Mouse (Mus musculus) hindbrain, embryonic 12.5 days (tissue): Measurements from ENCODE around the gene Cox6a2. TPM values are rescaled to one million over a fixed set of nuclear protein-coding genes. Genes with fewer than 3 reads are reported as not detected.

Source experiments
- ATAC-seq: fragments of 200-750 bp; cut with Nextera tagmentation; 2 replicates; pipeline ENCODE4 v1.8.0; 2017; ENCODE audit warnings: moderate TSS enrichment; ENCODE audit not compliant: low FRiP score
- H3K27ac ChIP-seq: fragments of 300-500 bp; sonication (generic); 2 replicates; pipeline ENCODE4 v1.5.1; 2016; ENCODE audit warnings: mild to moderate bottlenecking
- H3K27me3 ChIP-seq: fragments of 300-500 bp; sonication (generic); 2 replicates; pipeline ENCODE4 v1.6.1; 2016; ENCODE audit warnings: mild to moderate bottlenecking
- H3K36me3 ChIP-seq: fragments of 300-500 bp; sonication (generic); 2 replicates; pipeline ENCODE4 v1.6.1; 2016; ENCODE audit warnings: mild to moderate bottlenecking
- H3K4me1 ChIP-seq: fragments of 300-500 bp; sonication (generic); 2 replicates; pipeline ENCODE4 v1.6.1; 2016
- H3K4me2 ChIP-seq: fragments of 300-500 bp; sonication (generic); replicated peaks from 2 replicates; pipeline ENCODE4 v1.6.1; 2016; ENCODE audit warnings: mild to moderate bottlenecking
- H3K4me3 ChIP-seq: fragments of 300-500 bp; sonication (generic); 2 replicates; pipeline ENCODE4 v1.5.1; 2016; ENCODE audit warnings: mild to moderate bottlenecking
- H3K9ac ChIP-seq: fragments of 300-500 bp; sonication (generic); 2 replicates; pipeline ENCODE4 v1.6.1; 2016; ENCODE audit warnings: mild to moderate bottlenecking, moderate library complexity
- H3K9me3 ChIP-seq: fragments of 300-500 bp; sonication (generic); replicated peaks from 2 replicates; pipeline ENCODE4 v1.6.1; 2016; ENCODE audit warnings: mild to moderate bottlenecking
- WGBS: fragments of 180-500 bp; shearing (Covaris S2); methylation state at CpG from one replicate; pipeline ENCODE4 v1.1.7; 2016; 5-methylcytosine and 5-hydroxymethylcytosine counted together
- polyA plus RNA-seq: library from polyadenylated mRNA; unstranded; fragments of >200 nt; fragmentation: Nextera tagmentation; extraction: Ambion mirVana; gene quantifications from 2 replicates; pipeline ENCODE4 v1.2.1, GENCODE M21; 2016

The Cox6a2 gene
- 1.3 and 4.1 TPM in 2 replicates for polyA plus RNA-seq

DNA sequence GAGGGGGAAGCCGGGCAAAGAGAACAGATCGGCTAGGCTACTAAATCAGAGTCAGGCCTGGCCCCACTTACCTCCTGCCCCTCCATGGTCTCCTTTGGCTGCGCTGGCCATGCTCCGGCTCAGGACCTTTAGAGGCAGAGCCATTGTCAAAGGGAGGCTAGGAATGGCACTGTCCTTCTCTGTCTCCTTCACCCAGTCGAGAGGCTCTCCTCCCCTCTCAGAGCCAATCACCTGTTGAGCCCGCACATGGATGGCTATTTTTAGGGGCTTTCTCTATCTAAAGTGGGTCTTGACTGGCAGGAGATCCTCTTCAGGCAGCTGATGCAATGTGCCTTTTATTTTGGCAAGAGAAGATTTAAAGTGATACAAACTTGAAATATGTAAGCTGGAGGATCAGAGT, at the start of gene Cox6a2:
TSS of gene Cox6a2 (minus strand) at position 236 of the 400 bp plus-strand sequence.
- Histone ChIP-seq H3K9me3 (no peaks in the 10 kb centered on the region), H3K27ac (no peak within 1 kb of the TSS), H3K9ac (no peak within 1 kb of the TSS), H3K4me1 (no peaks in the 10 kb centered on the region), H3K36me3 (no peaks in the 10 kb centered on the region), H3K4me2 (no peak within 1 kb of the TSS), H3K27me3 (no peaks in the 10 kb centered on the region), H3K4me3 (no peak within 1 kb of the TSS)
- ATAC-seq: no peak
- 85% methylated on average over 6 of the region's 6 CpGs for WGBS

DNA sequence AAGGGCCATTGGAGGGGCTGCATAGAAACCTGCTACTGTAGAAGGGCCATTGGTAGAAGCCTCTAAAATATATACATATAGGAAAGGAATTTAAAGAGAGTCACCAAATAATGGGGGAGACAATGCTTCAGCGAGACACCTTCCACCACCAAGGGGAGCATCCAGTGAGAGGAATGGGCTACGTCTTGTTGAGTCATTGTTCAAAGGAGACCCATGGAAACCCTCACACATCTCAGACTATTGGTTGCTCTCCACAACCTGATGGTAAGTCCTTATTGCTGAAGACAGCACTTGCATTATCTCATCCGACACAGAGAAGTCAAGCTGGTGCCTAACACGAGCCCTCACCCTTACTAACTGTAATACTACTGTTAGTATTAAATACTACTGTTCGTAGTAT, 49.6 kb upstream of the Cox6a2 start:
- peaks cover 12% of the 10 kb centered on the region for H3K4me1 ChIP-seq
- no peak for ATAC-seq
- no peak overlapping the region for H3K4me3 ChIP-seq
- no peak overlapping the region for H3K9ac ChIP-seq
- peaks cover 10% of the 10 kb centered on the region; the same call in 1 of the 2 replicates for H3K27me3 ChIP-seq
- WGBS: 92% methylated on average over 5 of the region's 5 CpGs
- H3K9me3 ChIP-seq: no peaks in the 10 kb centered on the region
- H3K36me3 ChIP-seq: no peaks in the 10 kb centered on the region
- H3K4me2 ChIP-seq: no peak overlapping the region
- no peak overlapping the region for H3K27ac ChIP-seq

DNA sequence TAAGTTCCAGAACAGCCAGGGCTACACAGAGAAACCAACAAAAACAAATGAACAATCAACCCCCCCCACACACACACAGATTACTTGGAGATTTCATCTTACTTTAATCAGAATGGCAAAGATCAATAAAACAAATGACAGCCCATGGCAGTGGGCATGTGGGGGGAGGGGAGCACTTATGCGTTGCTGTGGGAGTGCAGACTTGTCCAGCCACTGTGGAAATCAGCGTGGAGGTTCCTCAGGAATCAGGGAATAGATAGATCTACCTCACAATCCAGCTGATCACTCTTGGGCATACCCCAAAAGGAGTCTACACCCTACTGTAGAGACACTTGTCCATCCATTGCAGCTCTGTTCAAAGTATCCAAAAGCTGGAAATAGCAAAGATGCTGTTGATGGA, 48.8 kb upstream of the Cox6a2 start:
- H3K9ac ChIP-seq: no peak overlapping the region
- H3K4me2 ChIP-seq: no peak overlapping the region
- no peak overlapping the region for H3K27ac ChIP-seq
- WGBS: 63% methylated on average over 2 of the region's 2 CpGs
- H3K4me1 ChIP-seq: peaks cover 12% of the 10 kb centered on the region
- no peak overlapping the region for H3K4me3 ChIP-seq
- no peaks in the 10 kb centered on the region for H3K9me3 ChIP-seq
- 0 out of 2 replicates have a peak, but pooled peaks cover 1% of the 10 kb centered on the region for H3K36me3 ChIP-seq
- no peak for ATAC-seq
- H3K27me3 ChIP-seq: peaks cover 10% of the 10 kb centered on the region; the same call in 1 of the 2 replicates

DNA sequence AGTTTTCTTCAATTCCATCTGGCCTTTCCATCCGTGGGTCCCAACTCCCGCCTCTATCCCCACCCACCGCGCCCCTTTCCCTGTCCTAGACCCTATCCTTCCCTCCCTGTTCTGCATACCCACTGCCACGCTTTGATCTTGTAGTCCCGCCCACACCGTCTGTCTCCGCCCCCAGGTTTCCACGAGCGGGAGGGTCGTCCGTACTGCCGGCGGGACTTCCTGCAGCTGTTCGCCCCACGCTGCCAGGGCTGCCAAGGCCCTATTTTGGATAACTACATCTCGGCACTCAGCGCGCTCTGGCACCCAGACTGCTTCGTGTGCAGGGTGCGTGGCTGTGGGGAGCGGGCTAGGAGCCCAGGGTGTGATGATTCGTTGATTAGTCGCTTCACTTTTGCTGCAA, 46.4 kb upstream of the Cox6a2 start:
- Histone ChIP-seq H3K27me3 (peaks cover 14% of the 10 kb centered on the region; the same call in 1 of the 2 replicates), H3K4me1 (peaks cover 13% of the 10 kb centered on the region), H3K9ac (peak overlapping the region; percentile 48; the same call in 1 of the 2 replicates), H3K36me3 (0 out of 2 replicates have a peak, but pooled peaks cover 2% of the 10 kb centered on the region), H3K27ac (no peak overlapping the region), H3K4me3 (peak overlapping the region; percentile 18), H3K4me2 (peak overlapping the region; percentile 49), H3K9me3 (no peaks in the 10 kb centered on the region)
- no peak for ATAC-seq
- 13% methylated on average over 24 of the region's 24 CpGs for WGBS

DNA sequence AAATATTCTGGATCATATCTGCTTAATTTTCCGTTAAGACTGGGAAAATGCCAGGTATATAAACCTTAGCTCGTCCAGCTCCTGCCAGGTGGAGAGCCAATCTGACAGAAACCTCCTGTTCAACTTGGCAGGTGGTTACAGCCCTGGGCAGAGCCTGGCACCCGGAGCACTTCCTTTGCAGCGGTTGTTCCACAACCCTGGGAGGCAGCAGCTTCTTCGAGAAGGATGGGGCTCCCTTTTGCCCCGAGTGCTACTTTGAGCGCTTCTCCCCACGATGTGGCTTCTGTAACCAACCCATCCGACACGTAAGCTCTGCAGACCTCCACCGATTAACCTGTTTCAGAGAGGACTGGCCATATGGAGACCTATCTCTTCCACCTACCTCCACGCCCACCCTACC, 45.8 kb upstream of the Cox6a2 start:
- H3K36me3 ChIP-seq: 0 out of 2 replicates have a peak, but pooled peaks cover 2% of the 10 kb centered on the region
- 59% methylated on average over 12 of the region's 12 CpGs for WGBS
- H3K27ac ChIP-seq: no peak overlapping the region
- H3K4me3 ChIP-seq: no peak overlapping the region
- peaks cover 14% of the 10 kb centered on the region for H3K4me1 ChIP-seq
- no peaks in the 10 kb centered on the region for H3K9me3 ChIP-seq
- no peak for ATAC-seq
- no peak overlapping the region for H3K9ac ChIP-seq
- peak overlapping the region; percentile 49 for H3K4me2 ChIP-seq
- peaks cover 14% of the 10 kb centered on the region; the same call in 1 of the 2 replicates for H3K27me3 ChIP-seq

DNA sequence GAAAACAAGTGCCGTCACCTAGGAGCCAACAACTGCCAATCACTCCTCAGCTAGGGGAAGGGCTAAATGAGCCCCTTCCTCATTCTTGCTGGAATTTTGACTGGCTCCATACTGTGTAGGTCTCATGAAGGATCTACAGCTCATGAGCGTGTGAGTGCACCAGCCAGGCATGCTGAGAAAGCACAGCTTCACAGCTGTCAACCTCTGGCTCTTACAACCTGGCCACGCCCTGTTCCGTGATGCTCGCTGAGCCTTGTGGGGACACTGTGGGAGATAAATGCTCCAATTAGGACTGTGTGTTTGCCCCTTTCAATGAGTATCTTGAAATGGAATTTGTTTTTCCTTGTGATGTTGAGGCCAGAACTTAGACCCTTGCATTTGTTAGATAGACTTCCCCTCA, 43.8 kb upstream of the Cox6a2 start:
- no peaks in the 10 kb centered on the region for H3K9me3 ChIP-seq
- peaks cover 4% of the 10 kb centered on the region; the same call in 1 of the 2 replicates for H3K36me3 ChIP-seq
- H3K4me1 ChIP-seq: peaks cover 22% of the 10 kb centered on the region
- no peak overlapping the region for H3K4me2 ChIP-seq
- no peak overlapping the region for H3K4me3 ChIP-seq
- ATAC-seq: no peak
- H3K27me3 ChIP-seq: peaks cover 14% of the 10 kb centered on the region; the same call in 1 of the 2 replicates
- no peak overlapping the region for H3K9ac ChIP-seq
- H3K27ac ChIP-seq: no peak overlapping the region
- 84% methylated on average over 5 of the region's 5 CpGs for WGBS

DNA sequence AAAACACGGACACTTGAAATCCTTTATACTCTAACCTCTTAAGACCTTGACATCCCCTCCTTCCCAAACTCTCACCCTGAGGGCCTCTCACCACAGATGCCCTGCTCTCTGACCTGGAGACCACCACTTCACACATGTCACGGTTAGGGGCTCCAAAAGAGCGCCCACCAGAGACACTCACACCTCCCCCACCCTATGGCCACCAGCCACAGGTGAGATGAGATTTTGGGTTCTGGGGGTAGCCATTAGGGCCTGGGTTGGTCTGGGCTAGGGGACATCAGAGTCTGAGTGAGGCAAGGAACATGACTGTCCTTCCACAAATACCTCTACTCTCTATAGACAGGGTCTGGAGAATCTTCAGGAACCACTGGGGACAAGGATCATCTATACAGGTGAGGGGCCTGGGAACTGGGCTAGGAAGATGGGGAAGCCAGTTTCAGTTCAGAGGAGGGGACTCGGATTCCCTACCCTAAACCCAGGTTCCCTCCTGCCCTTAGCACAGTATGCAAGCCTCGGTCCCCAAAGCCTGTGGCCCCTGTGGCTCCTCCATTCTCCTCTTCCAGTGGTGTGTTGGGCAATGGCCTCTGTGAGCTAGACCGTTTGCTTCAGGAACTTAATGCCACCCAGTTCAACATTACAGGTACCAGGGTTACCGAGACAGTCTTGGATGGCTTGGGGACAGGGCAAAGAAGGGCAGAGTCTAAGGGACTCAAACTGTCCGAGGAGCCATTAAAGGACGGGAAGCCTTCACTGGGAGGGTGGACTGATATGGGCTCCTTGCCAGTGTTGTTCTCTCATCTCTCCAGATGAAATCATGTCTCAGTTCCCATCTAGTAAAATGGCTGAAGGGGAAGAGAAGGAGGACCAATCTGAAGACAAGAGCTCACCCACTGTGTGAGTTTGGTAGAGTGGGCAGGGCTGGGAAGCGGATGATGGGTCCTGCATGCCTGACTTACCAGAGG, 42.2 kb upstream of the Cox6a2 start:
- 87% methylated on average over 10 of the region's 10 CpGs for whole genome bisulfite sequencing

DNA sequence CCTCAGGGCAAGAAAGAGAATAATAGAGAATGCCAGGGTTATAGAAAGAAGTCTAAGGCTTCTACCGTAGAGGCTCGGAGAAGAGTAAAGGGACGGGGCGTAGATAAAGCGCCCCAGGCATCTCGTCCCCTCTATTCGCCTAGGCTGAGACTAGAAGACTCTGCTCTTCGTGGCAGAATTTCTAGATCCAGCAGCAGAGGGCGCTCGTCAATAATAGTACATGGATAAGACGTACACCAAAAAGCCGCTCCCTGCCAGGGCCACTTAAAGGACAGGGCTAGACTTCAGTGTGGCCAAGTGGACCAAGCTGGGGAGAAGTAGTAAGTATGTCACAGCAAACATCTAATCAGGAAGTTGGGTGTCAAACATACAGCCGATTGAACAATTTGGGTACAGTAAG, 41.3 kb upstream of the Cox6a2 start:
- H3K4me2 ChIP-seq: peak overlapping the region; percentile 59
- peaks cover 21% of the 10 kb centered on the region for H3K4me1 ChIP-seq
- H3K36me3 ChIP-seq: peaks cover 24% of the 10 kb centered on the region
- H3K9me3 ChIP-seq: no peaks in the 10 kb centered on the region
- ATAC-seq: peak; percentile 74
- peaks cover 8% of the 10 kb centered on the region; the same call in 1 of the 2 replicates for H3K27me3 ChIP-seq
- 3% methylated on average over 13 of the region's 13 CpGs for WGBS
- H3K4me3 ChIP-seq: peak overlapping the region; percentile 35
- peak overlapping the region; percentile 67 for H3K27ac ChIP-seq
- peak overlapping the region; percentile 58 for H3K9ac ChIP-seq

More for the DNA sequence above, 42.2 kb upstream of the Cox6a2 start:
- Histone ChIP-seq H3K9ac (no peak overlapping the region), H3K4me1 (peaks cover 26% of the 10 kb centered on the region), H3K36me3 (peaks cover 15% of the 10 kb centered on the region), H3K4me2 (peak overlapping the region; percentile 59; the same call in 1 of the 2 replicates), H3K27ac (no peak overlapping the region), H3K4me3 (no peak overlapping the region), H3K27me3 (peaks cover 11% of the 10 kb centered on the region; the same call in 1 of the 2 replicates), H3K9me3 (no peaks in the 10 kb centered on the region)
- ATAC-seq: no peak

DNA sequence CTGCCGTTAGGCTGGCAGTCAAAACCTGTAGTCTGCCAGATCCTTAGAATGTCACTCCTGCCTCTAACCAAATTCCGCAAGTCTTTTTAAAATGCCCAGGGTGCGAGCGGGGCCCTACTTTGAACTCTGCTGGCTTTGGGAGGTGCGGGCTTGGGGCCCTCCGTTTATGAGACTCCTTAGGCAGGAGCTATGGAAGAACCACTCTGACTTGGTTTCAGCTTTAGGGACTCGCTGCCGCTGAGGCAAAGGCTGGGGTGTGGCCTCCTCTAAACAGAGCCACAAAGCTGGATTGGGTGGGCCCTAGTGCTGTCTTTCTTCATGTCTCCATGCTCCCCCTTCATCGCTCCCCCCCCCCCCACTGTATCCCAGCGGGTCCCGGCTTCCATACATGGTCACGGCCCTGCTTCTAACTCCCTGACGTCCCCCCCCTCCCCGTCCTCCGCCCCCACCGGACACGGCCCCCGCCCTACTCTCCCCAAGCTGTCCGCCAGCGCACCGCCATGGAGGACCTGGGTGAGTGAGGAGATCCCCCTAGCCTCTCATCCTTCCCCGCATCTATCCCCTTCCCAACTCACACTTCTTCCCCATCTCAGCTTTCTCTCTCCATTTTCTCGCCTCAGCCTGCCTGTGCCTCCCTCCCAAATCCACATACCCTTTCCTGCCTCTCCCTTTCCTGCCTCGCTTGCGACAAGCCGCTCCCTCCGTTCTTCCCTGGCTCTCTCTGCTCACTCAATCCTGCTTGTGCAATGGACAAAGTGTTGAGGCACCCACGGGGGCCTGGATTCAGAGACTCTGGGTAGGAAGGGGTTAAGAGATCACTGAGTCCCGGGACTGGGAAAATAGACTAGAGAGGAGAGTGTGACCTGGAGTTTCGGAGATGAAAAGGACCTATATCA, 40.6 kb upstream of the Cox6a2 start, which contains the start of gene Tgfb1i1:
TSS of gene Tgfb1i1 (plus strand) at position 317 of the 896 bp plus-strand sequence.
- Histone ChIP-seq H3K9ac (peak within 1 kb of the TSS; percentile 58), H3K4me3 (peak within 1 kb of the TSS; percentile 35), H3K27ac (peak within 1 kb of the TSS; percentile 67), H3K9me3 (no peaks in the 10 kb centered on the region), H3K27me3 (0 out of 2 replicates have a peak, but pooled peaks cover 4% of the 10 kb centered on the region), H3K4me2 (peak within 1 kb of the TSS; percentile 59), H3K4me1 (peaks cover 15% of the 10 kb centered on the region), H3K36me3 (peaks cover 30% of the 10 kb centered on the region)
- peak; percentile 65 for ATAC-seq
- WGBS: 4% methylated on average over 21 of the region's 30 CpGs

DNA sequence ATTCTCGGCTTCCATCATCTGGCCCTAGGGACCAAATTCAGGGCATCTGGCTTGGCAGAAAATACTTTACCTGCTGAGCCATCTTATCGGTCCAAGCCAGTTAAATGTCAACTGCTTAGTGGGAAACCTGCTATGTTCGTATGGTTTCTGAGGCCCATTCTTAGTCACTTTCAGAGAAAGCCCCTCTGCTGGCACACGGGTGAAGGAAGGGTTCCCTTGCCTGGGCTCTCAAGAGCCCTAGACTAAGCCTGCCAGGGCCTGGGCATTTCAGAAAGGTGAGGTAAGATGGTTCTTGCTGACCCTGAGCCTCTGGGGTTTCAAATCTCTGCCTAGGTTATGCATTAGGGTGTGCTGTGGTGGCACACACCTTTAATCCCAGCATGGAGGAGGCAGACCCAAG, 39.4 kb upstream of the Cox6a2 start:
- 80% methylated on average over 4 of the region's 4 CpGs for WGBS
- peaks cover 40% of the 10 kb centered on the region for H3K36me3 ChIP-seq
- no peak for ATAC-seq
- 0 out of 2 replicates have a peak, but pooled peaks cover 4% of the 10 kb centered on the region for H3K27me3 ChIP-seq
- no peaks in the 10 kb centered on the region for H3K9me3 ChIP-seq
- no peak overlapping the region for H3K4me3 ChIP-seq
- H3K27ac ChIP-seq: no peak overlapping the region
- no peak overlapping the region for H3K9ac ChIP-seq
- H3K4me2 ChIP-seq: no peak overlapping the region
- peaks cover 15% of the 10 kb centered on the region for H3K4me1 ChIP-seq

DNA sequence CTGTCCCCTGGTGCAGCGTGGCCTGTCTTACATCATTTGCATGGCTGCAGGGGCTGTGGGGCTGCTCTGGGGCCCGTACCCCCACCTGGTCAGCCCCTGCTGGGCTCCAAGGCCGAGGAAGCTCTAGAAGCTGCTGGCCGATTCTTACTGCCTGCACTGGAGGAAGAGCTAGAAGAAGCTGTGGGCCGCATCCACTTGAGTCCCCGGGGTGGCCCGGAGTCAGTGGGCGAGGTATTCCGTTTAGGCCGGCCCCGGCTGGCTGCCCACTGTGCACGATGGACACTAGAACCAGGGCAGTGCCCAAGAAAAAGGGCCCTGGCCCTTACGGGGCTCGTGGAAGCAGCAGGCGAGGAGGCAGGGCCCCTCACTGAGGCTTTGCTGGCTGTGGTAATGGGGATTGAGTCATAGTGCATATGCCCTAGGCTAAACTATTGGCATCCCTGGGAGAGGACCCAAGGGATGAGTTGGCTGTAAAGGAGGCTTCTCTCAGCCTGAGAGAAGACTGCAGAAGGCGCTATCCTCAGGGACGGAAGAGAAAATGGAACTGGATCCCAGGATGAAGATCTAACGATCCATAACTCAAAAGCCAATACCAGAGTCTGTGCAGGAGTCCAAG, 38.3 kb upstream of the Cox6a2 start:
- no peak for ATAC-seq
- Histone ChIP-seq H3K36me3 (peaks cover 46% of the 10 kb centered on the region), H3K9me3 (no peaks in the 10 kb centered on the region), H3K27ac (no peak overlapping the region), H3K4me3 (no peak overlapping the region), H3K4me2 (no peak overlapping the region), H3K27me3 (0 out of 2 replicates have a peak, but pooled peaks cover 4% of the 10 kb centered on the region), H3K9ac (0 out of 2 replicates have a peak overlapping the region, but pooled peaks have one; percentile 13), H3K4me1 (peaks cover 15% of the 10 kb centered on the region)
- 79% methylated on average over 18 of the region's 18 CpGs for WGBS
